Mouse (Mus musculus) forebrain, embryonic 11.5 days (tissue): ENCODE results near the gene Usp10. TPM values are rescaled to one million over a fixed set of nuclear protein-coding genes. Genes with fewer than 3 reads are reported as not detected.

Experiments
- ATAC-seq: fragments of 200-750 bp; cut with Nextera tagmentation; replicated peaks from 2 replicates; pipeline ENCODE4 v1.8.0; 2017; ENCODE audit warnings: moderate TSS enrichment; ENCODE audit not compliant: low FRiP score
- DNase-seq: peaks from one replicate; pipeline ENCODE4 v3.0.0-alpha.2; 2017; ENCODE audit warnings: low spot score
- H3K27ac ChIP-seq: fragments of 300-500 bp; sonication (generic); 2 replicates; pipeline ENCODE4 v1.5.1; 2014; ENCODE audit warnings: low read depth, low read length
- H3K27me3 ChIP-seq: fragments of 300-500 bp; sonication (generic); 2 replicates; pipeline ENCODE4 v1.6.1; 2014; ENCODE audit warnings: mild to moderate bottlenecking, low read length, mixed read lengths; ENCODE audit not compliant: control insufficient read depth, insufficient read depth
- H3K36me3 ChIP-seq: fragments of 300-500 bp; sonication (generic); 2 replicates; pipeline ENCODE4 v1.6.1; 2014; ENCODE audit warnings: mild to moderate bottlenecking, low read length, moderate library complexity, mixed read lengths; ENCODE audit not compliant: control insufficient read depth, insufficient read depth
- H3K4me1 ChIP-seq: fragments of 300-500 bp; sonication (generic); replicated peaks from 2 replicates; pipeline ENCODE4 v1.6.1; 2014; ENCODE audit warnings: low read length, mixed read lengths; ENCODE audit not compliant: control insufficient read depth, insufficient read depth
- H3K4me2 ChIP-seq: fragments of 300-500 bp; sonication (generic); 2 replicates; pipeline ENCODE4 v1.6.1; 2014; ENCODE audit warnings: low read depth, mild to moderate bottlenecking, low read length, moderate library complexity, mixed read lengths; ENCODE audit not compliant: severe bottlenecking
- H3K4me3 ChIP-seq: fragments of 300-500 bp; sonication (generic); 2 replicates; pipeline ENCODE4 v1.5.1; 2014; ENCODE audit warnings: low read depth, low read length
- H3K9ac ChIP-seq: fragments of 300-500 bp; sonication (generic); 2 replicates; pipeline ENCODE4 v1.6.1; 2014; ENCODE audit warnings: low read length
- H3K9me3 ChIP-seq: fragments of 300-500 bp; sonication (generic); 2 replicates; pipeline ENCODE4 v1.6.1; 2016; ENCODE audit warnings: low read length, mixed read lengths; ENCODE audit not compliant: control insufficient read depth
- WGBS: fragments of 180-500 bp; shearing (Covaris S2); extraction: QIAGEN DNeasy Blood & Tissue Kit; methylation state at CpG from one replicate; pipeline ENCODE4 v1.1.7; 2014; 5-methylcytosine and 5-hydroxymethylcytosine counted together
- polyA plus RNA-seq: library from polyadenylated mRNA; unstranded; fragments of >200 nt; fragmentation: Nextera tagmentation; extraction: Ambion mirVana; gene quantifications from 2 replicates; pipeline ENCODE4 v1.2.1, GENCODE M21; 2014

Usp10 gene
- polyA plus RNA-seq, 1 experiment from 2014 or later, result 209 TPM

DNA sequence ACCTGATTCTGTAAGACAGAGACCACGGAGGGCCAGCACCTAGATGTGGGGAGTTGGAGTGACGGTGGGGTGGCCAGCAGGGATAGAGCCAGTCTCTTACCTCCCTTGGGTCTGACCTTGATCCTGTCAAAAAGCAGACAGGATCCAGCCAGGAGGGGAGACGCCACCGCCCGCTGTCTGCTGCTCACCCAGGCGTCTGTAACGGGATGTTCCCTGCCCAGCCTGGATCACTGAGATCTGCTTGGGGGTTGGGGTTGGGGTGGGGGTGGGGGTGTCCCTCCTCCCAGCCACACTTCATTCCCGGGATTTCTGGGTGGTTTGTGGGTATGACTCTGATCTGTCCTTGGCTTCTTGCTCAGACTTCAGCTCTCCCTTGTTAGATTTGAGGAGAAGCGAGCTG is 92.2 kb downstream of the Usp10 start:
- H3K4me1 ChIP-seq, result no peaks in the 10 kb centered on the region
- no peak overlapping the region for H3K27ac ChIP-seq
- WGBS, result 65% methylated on average over 9 of the region's 9 CpGs
- H3K27me3 ChIP-seq, result no peaks in the 10 kb centered on the region
- H3K4me2 ChIP-seq, result no peak overlapping the region
- no peak overlapping the region for H3K4me3 ChIP-seq
- DNase-seq (no peak), ATAC-seq (no peak)
- H3K36me3 ChIP-seq, result no peaks in the 10 kb centered on the region
- no peak overlapping the region for H3K9ac ChIP-seq
- no peaks in the 10 kb centered on the region for H3K9me3 ChIP-seq

DNA sequence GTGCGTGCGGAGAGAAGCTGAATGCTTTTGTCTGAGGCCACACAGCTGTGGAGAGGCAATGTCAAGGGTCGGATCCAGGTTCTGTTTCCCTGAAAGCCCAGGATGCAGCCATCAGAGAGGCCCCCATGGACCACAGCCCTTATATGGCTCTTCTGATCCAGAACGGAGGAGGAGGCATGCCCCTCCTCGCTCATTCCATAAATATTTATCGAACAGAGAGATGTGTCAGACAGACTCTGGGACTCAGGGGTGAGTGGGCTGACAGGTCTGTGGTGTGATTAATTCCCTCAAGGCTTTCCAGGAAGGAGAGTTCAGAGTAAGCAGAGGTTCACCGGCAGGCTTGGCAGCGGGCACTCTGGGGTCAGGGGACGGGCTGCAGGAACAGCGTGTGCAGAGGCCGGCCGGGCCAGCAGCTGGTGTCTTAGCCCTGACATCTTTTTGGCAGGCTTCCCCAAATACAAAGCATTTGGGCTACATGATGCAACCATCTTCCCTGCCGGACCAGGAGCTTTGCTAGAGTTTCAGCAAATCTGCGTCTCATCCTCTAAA is 94.1 kb downstream of the Usp10 start:
- Histone ChIP-seq H3K4me2 (no peak overlapping the region), H3K9ac (no peak overlapping the region), H3K36me3 (no peaks in the 10 kb centered on the region), H3K9me3 (no peaks in the 10 kb centered on the region), H3K27me3 (no peaks in the 10 kb centered on the region), H3K4me1 (no peaks in the 10 kb centered on the region), H3K4me3 (no peak overlapping the region), H3K27ac (no peak overlapping the region)
- DNase-seq, result no peak
- WGBS, result 70% methylated on average over 14 of the region's 14 CpGs
- ATAC-seq, result no peak

DNA sequence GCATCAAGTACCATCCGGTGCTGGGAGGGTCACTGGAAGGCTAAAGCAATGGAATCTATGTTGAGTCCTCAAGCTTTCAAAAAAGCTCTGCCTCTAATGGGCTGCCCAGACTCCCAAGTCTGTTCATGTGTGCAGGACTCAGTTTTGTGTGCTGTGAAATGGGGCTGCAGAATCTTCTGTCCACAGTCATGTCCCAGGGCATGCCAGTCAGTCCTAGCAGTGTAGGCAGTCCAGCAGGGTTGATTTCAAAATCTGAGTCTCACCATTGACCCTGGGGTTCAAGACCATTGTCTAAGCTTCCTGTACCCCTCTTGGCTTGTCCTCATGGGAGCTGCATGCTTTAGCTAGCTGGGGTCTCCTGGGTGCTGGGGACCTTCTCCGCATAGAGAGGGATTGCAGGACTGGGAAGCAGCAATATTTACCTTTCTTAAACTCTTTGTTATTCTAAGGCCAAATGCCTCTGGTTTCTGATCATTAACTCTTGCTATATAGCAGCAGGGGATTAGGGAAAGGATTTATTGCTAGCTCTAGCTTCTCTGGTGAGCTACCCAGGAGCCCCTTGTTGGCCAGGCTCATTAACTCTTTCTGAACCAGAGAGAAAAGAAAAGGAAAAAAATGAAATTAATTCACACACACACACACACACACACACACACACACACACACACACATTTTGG is 94.7 kb downstream of the Usp10 start:
- Histone ChIP-seq H3K4me3 (no peak overlapping the region), H3K9ac (no peak overlapping the region), H3K9me3 (no peaks in the 10 kb centered on the region), H3K4me2 (no peak overlapping the region), H3K27ac (no peak overlapping the region), H3K4me1 (no peaks in the 10 kb centered on the region), H3K36me3 (no peaks in the 10 kb centered on the region), H3K27me3 (no peaks in the 10 kb centered on the region)
- ATAC-seq (no peak), DNase-seq (no peak)
- 57% methylated on average over 2 of the region's 2 CpGs for WGBS

DNA sequence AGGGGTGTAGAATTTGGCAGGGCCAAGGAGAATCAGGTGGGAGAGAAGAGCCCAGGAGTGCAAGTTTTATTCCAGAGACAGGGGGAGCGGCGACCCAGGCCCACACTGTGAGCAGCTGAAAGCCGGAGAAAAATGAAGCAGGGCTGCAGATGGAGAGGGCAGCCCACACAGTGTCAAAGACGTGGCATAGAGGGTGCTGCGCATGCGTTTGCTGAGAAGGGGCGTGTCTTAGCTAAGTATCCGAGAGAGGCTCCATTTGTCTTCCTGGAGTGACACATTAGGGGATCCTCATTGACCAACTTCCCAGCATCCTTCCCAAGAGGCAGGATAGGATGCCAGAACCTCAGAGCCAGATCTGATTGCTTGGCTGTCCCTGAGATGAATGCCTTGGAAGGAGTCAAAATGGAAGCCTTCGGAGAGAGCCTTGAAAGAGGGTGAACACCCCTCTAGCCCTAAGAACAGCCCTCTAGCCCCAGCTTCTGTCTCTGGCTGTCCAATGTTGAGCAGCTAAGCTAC is 96.5 kb downstream of the Usp10 start:
- Histone ChIP-seq H3K9me3 (no peaks in the 10 kb centered on the region), H3K27me3 (no peaks in the 10 kb centered on the region), H3K9ac (no peak overlapping the region), H3K4me2 (no peak overlapping the region), H3K36me3 (no peaks in the 10 kb centered on the region), H3K4me3 (no peak overlapping the region), H3K27ac (no peak overlapping the region), H3K4me1 (no peaks in the 10 kb centered on the region)
- 50% methylated on average over 9 of the region's 9 CpGs for WGBS
- ATAC-seq (no peak), DNase-seq (no peak)

Other genes starting within 250 kb of the Usp10 start
- gene Wfdc1, start 244.0 kb upstream of the Usp10 start, polyA plus RNA-seq, result 0.63 TPM in 1 of 2 replicates, not detected in the other
- 1.0 and 1.7 TPM in 2 replicates for gene Atp2c2, start 210.4 kb upstream of the Usp10 start, polyA plus RNA-seq
- gene Tldc1, start 131.9 kb upstream of the Usp10 start, polyA plus RNA-seq, result 12.6 and 13.4 TPM in 2 replicates
- gene Cotl1, start 69.8 kb upstream of the Usp10 start, polyA plus RNA-seq, result 167 and 251 TPM in 2 replicates
- 7.3 and 9.9 TPM in 2 replicates for gene Klhl36, start 48.1 kb upstream of the Usp10 start, polyA plus RNA-seq
- not detected in 2 replicates for gene Gm20388, start 481 bp downstream of the Usp10 start, polyA plus RNA-seq
- 1.6 and 2.1 TPM in 2 replicates for gene Crispld2, start 82.1 kb downstream of the Usp10 start, polyA plus RNA-seq
- 29.4 and 29.9 TPM in 2 replicates for gene Zdhhc7, start 191.1 kb downstream of the Usp10 start, polyA plus RNA-seq
- 9.9 and 10.0 TPM in 2 replicates for gene 6430548M08Rik, start 203.8 kb downstream of the Usp10 start, polyA plus RNA-seq